Mouse (Mus musculus): ENCODE measurements around the gene Rbms3. TPM values are rescaled to one million over a fixed set of nuclear protein-coding genes. Genes with fewer than 3 reads are reported as not detected.

Rbms3 gene
- polyA plus RNA-seq, 1 experiment = 16.5 TPM

DNA sequence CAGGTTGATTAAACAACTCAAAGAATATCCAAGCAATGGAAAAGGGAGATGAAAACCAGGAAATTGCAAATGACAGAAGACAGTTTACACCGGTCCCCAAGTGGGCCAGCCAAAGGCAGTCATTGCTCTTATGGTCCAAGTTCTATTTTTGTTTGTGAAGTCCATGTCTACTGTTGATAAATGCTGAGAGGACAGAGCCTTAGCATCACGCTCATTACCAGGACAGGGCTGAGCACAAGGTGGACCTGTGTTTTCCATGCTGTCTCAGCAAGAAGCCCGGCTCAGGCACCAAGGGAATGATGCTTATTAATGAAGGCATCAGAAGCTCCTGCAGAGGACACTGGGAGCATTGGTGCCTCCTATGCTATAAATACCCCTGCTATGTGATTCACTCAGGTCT is 618.9 kb downstream of the Rbms3 start:
- H3K4me1 ChIP-seq (ENCODE audit: control insufficient read depth, insufficient read depth, low read length) = no peaks in the 10 kb centered on the region
- 93% methylated on average over 3 of the region's 3 CpGs for WGBS
- no peak for DNase-seq
- H3K4me3 ChIP-seq (ENCODE audit: insufficient read depth, low read depth, low read length) = no peak overlapping the region
- H3K27me3 ChIP-seq (replicated peaks; ENCODE audit: control insufficient read depth, insufficient read depth, low read length) = no peaks in the 10 kb centered on the region
- H3K27ac ChIP-seq (ENCODE audit: insufficient read depth, low read depth, low read length) = no peak overlapping the region
- no peaks in the 10 kb centered on the region for H3K36me3 ChIP-seq (ENCODE audit: control insufficient read depth, insufficient read depth, low read length)
- TF ChIP-seq POLR2A (IDR thresholded peaks at IDR 0.05; ENCODE audit: low read depth, low read length) (no peak), CTCF (conservative IDR thresholded peaks at IDR 0.05; ENCODE audit: insufficient read depth, insufficient read length, low read depth, low read length) (no peak)

- 56% methylated on average over 1 of the region's 1 CpGs for WGBS
- Histone ChIP-seq H3K27me3 (replicated peaks; ENCODE audit: control insufficient read depth, insufficient read depth, low read length) (no peaks in the 10 kb centered on the region), H3K27ac (ENCODE audit: insufficient read depth, low read depth, low read length) (no peak overlapping the region), H3K4me1 (ENCODE audit: control insufficient read depth, insufficient read depth, low read length) (no peaks in the 10 kb centered on the region), H3K4me3 (ENCODE audit: insufficient read depth, low read depth, low read length) (no peak overlapping the region), H3K36me3 (ENCODE audit: control insufficient read depth, insufficient read depth, low read length) (no peaks in the 10 kb centered on the region)
- TF ChIP-seq POLR2A (IDR thresholded peaks at IDR 0.05; ENCODE audit: low read depth, low read length) (no peak), CTCF (conservative IDR thresholded peaks at IDR 0.05; ENCODE audit: insufficient read depth, insufficient read length, low read depth, low read length) (no peak)
- peak; percentile 55 for DNase-seq
These were observed 621.5 kb downstream of the Rbms3 start for GRCm38 (mm10) chr9:117008194-117008593.

GRCm38 (mm10) chr9:117002083-117002482 is 627.6 kb downstream of the Rbms3 start:
- TF ChIP-seq CTCF (conservative IDR thresholded peaks at IDR 0.05; ENCODE audit: insufficient read depth, insufficient read length, low read depth, low read length) (no peak), POLR2A (IDR thresholded peaks at IDR 0.05; ENCODE audit: low read depth, low read length) (no peak)
- 68% methylated on average over 2 of the region's 2 CpGs for WGBS
- Histone ChIP-seq H3K4me1 (ENCODE audit: control insufficient read depth, insufficient read depth, low read length) (no peaks in the 10 kb centered on the region), H3K4me3 (ENCODE audit: insufficient read depth, low read depth, low read length) (no peak overlapping the region), H3K36me3 (ENCODE audit: control insufficient read depth, insufficient read depth, low read length) (no peaks in the 10 kb centered on the region), H3K27me3 (replicated peaks; ENCODE audit: control insufficient read depth, insufficient read depth, low read length) (no peaks in the 10 kb centered on the region), H3K27ac (ENCODE audit: insufficient read depth, low read depth, low read length) (no peak overlapping the region)
- peak; percentile 33 for DNase-seq

GRCm38 (mm10) chr9:116999186-116999585 is 630.5 kb downstream of the Rbms3 start:
- H3K4me1 ChIP-seq (ENCODE audit: control insufficient read depth, insufficient read depth, low read length) = no peaks in the 10 kb centered on the region
- no peaks in the 10 kb centered on the region for H3K27me3 ChIP-seq (replicated peaks; ENCODE audit: control insufficient read depth, insufficient read depth, low read length)
- no peak for DNase-seq
- no peak overlapping the region for H3K27ac ChIP-seq (ENCODE audit: insufficient read depth, low read depth, low read length)
- H3K4me3 ChIP-seq (ENCODE audit: insufficient read depth, low read depth, low read length) = no peak overlapping the region
- TF ChIP-seq POLR2A (IDR thresholded peaks at IDR 0.05; ENCODE audit: low read depth, low read length) = no peak
- no peak for TF ChIP-seq CTCF (conservative IDR thresholded peaks at IDR 0.05; ENCODE audit: insufficient read depth, insufficient read length, low read depth, low read length)
- H3K36me3 ChIP-seq (ENCODE audit: control insufficient read depth, insufficient read depth, low read length) = no peaks in the 10 kb centered on the region
- 70% methylated on average over 6 of the region's 6 CpGs for WGBS

DNA sequence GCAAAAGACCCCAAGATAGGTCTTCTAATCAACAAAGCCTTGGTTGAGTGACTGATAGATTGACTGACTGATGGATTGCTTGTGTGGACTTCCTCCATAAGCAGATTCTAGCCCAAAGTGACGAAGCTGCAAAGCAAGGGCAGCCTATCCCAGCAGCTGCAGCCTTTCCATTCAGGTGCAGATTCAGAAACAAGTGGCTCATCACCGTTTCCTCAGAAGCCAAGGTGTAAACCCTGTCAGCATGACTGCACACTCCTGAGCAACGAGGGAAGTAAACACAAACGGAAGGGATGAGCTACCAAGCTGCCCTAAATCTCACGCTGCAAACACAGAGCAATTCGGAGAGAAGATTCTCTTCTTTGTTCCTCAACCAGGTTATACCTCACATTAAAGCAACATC is 639.4 kb downstream of the Rbms3 start:
- H3K4me3 ChIP-seq (ENCODE audit: insufficient read depth, low read depth, low read length) = no peak overlapping the region
- 72% methylated on average over 6 of the region's 6 CpGs for WGBS

DNA sequence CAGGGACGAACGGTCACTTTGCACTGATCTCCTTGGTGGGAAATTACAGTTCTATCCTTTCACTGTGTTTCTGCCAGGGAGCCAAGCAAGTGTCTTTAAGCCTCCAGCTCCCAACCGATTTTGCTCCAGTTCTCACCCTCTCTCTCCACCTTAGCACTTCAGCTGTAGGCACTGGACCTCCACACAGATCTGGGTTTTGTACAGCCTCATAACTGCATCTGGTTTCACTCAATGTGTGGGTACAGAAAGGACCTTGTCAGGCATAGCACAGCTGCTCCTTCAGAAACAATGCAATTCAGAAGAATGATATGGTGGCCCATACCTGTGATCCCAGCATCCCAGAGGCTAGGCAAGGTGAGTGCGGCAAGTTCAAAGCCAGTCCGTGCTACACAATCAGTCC is 648.9 kb downstream of the Rbms3 start:
- TF ChIP-seq POLR2A (IDR thresholded peaks at IDR 0.05; ENCODE audit: low read depth, low read length) (no peak), CTCF (conservative IDR thresholded peaks at IDR 0.05; ENCODE audit: insufficient read depth, insufficient read length, low read depth, low read length) (no peak)
- Histone ChIP-seq H3K4me1 (ENCODE audit: control insufficient read depth, insufficient read depth, low read length) (no peaks in the 10 kb centered on the region), H3K36me3 (ENCODE audit: control insufficient read depth, insufficient read depth, low read length) (no peaks in the 10 kb centered on the region), H3K4me3 (ENCODE audit: insufficient read depth, low read depth, low read length) (no peak overlapping the region), H3K27ac (ENCODE audit: insufficient read depth, low read depth, low read length) (no peak overlapping the region), H3K27me3 (replicated peaks; ENCODE audit: control insufficient read depth, insufficient read depth, low read length) (no peaks in the 10 kb centered on the region)
- 72% methylated on average over 5 of the region's 5 CpGs for WGBS
- DNase-seq = no peak

More for the DNA sequence above, 639.4 kb downstream of the Rbms3 start:
- H3K27ac ChIP-seq (ENCODE audit: insufficient read depth, low read depth, low read length) = no peak overlapping the region
- no peak for TF ChIP-seq CTCF (conservative IDR thresholded peaks at IDR 0.05; ENCODE audit: insufficient read depth, insufficient read length, low read depth, low read length)
- TF ChIP-seq POLR2A (IDR thresholded peaks at IDR 0.05; ENCODE audit: low read depth, low read length) = no peak
- H3K4me1 ChIP-seq (ENCODE audit: control insufficient read depth, insufficient read depth, low read length) = no peaks in the 10 kb centered on the region
- H3K36me3 ChIP-seq (ENCODE audit: control insufficient read depth, insufficient read depth, low read length) = no peaks in the 10 kb centered on the region
- no peaks in the 10 kb centered on the region for H3K27me3 ChIP-seq (replicated peaks; ENCODE audit: control insufficient read depth, insufficient read depth, low read length)
- no peak for DNase-seq

- no peaks in the 10 kb centered on the region for H3K27me3 ChIP-seq (replicated peaks; ENCODE audit: control insufficient read depth, insufficient read depth, low read length)
- WGBS = 90% methylated on average over 6 of the region's 6 CpGs
- TF ChIP-seq POLR2A (IDR thresholded peaks at IDR 0.05; ENCODE audit: low read depth, low read length) (no peak), CTCF (conservative IDR thresholded peaks at IDR 0.05; ENCODE audit: insufficient read depth, insufficient read length, low read depth, low read length) (no peak)
- H3K4me1 ChIP-seq (ENCODE audit: control insufficient read depth, insufficient read depth, low read length) = no peaks in the 10 kb centered on the region
- no peak overlapping the region for H3K4me3 ChIP-seq (ENCODE audit: insufficient read depth, low read depth, low read length)
- DNase-seq = no peak
- H3K36me3 ChIP-seq (ENCODE audit: control insufficient read depth, insufficient read depth, low read length) = no peaks in the 10 kb centered on the region
- peak overlapping the region; percentile 35; the same call in 1 of the 2 replicates for H3K27ac ChIP-seq (ENCODE audit: insufficient read depth, low read depth, low read length)
These were observed 652.3 kb downstream of the Rbms3 start for GRCm38 (mm10) chr9:116977428-116977827.
